Mouse (Mus musculus) fibroblast of lung, adult 2 months (primary cell): ENCODE measurements around the gene Gp9.

Experiments
- DNase-seq: peaks from one replicate; pipeline ENCODE4 v3.0.0-alpha.2; 2011; ENCODE audit warnings: low read depth

The Gp9 gene

DNA sequence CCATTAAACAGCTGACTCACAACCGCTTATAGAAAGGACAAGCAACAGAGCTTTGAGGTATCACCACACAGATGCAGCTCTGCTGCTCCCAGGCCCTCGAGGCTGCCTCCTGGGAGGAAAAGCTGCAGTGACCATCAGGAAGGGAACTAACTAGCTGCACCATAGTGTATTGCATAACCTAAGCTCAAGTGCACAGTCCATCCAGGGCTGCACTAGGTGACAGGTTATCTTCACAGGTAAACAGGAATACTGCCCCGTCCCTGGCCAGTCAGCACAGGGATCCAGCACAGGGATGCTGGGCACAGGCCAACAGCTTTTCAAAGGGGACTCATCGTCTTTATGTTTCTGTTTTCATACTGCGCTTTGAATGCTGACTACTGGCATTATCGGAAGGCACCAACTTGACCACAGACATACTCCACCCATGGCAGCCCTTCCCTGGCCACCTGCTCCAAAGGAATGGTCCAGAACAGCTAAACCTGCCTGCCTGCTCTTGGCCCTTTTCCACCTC is 31.8 kb downstream of the Gp9 start:
- no peak for DNase-seq

DNA sequence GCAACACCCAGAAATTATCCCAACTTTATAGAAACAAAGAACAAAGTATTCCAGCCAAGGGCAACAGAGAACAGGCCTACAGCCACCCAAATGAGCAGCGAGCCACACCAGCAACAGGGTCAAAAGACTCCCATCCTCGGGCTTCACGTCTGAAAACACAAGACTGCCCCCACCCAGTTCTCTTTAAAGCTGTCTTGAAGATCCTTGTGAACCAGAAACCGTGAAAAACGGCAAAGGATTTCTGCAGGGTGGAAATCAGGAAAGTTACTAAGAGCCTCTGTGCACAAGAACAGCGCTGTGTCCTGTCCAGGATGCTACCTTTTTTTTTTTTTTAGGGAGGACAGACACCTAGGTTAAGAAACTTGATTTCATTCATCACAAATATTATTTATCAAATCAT is 32.4 kb downstream of the Gp9 start:
- no peak for DNase-seq

DNA sequence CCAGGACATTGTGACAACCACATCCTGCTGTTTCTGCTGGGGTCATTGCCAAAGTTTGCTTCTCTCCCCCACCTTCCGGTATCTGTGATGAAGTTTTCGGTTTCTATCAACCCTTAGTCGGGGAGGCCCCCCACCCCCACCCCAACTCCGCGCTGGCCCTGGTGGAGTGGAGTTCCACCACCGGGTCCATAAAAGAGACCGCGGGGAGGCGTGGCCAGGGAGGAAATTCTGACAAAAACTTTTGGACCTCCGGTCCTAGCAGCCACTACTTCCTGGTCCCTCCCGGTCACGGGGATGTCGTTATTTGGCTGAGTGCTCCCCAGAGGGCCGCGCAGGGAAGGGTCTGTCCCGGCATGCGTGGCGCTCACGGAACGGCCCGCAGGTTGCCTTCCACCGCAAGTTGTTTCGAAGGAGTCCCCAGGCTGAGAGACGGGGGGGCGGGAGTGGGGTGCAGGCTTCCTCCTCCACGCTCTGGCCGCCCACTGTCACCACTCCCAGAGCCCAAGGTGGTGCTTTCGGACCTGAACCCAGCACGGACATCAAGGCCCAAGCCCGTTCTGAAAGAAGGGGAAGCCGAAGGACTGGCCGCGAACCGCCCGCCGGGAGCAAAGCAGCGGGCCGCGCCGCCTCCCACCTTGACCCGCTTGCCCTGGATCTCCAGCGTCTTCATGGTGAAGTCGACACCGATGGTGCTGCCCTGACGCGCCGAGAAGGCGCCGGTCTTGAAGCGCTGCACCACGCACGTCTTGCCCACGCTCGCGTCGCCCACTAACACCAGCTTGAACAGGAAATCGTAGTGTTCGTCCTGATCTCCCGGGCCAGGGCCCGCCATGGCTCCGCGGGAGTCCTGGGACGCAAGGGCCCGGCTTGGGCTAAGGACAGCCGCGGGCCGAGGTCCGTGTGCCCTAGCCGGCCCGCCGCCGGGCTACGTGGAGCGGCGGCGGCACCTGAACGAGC is 33.1 kb downstream of the Gp9 start:
- DNase-seq, result no peak

DNA sequence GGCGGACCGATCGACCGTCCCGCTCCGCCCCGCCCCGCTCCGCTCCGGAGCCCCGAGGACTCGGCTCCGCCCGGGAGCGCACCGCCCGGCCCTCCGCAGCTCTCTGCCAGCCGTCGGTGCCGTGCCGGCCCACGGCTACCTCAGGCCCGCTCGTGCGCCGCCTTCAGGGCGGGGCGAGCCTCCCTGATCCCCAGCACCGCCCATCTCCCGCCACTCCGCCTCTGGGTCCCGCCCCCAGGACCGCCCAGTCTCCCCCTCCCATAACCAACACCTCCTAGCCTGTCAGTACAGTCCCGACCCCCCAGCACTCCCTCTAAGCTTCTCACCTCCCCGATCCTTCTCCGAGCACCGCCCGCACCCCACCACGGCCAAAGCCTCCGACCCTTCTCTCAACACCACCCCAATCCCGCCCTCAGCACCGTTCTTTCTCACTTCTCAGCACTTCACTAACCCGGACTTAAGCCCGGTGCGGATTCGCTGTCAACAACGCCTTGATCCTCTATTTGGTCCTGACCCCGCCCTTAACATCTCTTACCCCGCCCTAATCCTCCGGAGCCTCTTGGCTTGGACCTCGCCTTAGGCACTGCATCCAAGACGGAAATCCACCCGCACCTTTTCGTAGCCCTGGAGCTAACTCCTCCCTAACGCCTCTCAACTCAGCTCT is 33.9 kb downstream of the Gp9 start, which contains the start of gene Rab43:
Gene Rab43 (minus strand): TSS at position 490 of the 664 bp plus-strand sequence.
- DNase-seq, result peak; percentile 76

DNA sequence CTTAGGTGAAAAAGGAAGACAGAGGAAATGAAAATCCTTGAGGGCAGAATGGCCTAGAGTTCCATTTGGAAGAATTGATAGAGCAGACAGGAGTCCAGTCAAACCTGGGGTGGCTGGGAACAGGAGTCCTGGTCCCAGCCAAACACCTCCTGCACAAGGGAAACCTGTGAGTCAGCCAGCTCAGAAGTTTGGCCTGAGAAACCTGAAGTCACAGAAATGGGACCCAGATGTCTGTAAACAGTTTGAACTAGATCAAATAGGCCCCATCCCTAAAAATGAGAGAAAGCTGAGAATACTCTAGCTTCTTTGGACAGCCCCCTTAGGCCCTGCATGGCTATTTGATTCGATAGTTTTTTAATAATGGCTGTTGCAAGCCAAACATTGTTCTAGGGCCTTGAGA is 34.8 kb downstream of the Gp9 start:
- DNase-seq, result no peak

DNA sequence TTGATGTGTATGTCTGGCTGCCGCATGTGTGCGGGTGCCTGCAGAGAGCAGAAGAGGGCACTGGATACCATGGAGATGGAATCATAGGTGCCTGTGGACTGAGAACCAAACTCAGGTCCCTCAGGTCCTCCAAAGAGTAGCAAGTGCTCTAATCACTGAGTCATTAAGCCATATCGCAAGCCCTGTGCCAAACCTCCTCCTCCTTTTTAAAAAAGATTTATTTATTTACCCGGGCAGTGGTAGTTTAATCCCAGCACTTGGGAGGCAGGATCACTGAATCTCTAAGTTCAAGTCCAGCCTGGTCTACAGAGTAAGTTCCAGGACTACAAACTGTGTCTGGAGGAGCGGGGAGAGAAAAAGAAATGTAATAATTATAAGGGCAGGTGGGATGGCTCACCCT is 36.6 kb downstream of the Gp9 start:
- no peak for DNase-seq

DNA sequence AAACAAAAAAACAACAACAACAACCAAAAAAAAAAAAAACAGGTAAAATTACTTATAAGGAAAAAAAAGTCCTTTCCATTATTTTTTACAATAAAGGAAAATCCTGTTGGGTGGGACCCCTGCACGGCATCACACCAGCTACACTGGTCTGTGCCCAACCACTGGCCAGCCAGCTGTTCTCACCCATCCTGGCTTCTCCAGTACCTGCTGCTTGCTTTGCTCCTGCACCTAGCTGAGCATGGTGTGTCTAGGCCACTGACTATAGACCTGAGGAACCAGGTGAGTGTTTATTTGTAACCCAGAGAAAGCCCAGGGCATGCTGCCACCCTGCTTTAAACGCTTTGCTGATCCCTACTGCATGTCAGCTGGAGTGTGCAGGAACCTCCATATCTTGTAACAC is 42.5 kb downstream of the Gp9 start:
- no peak for DNase-seq
